Mouse (Mus musculus) myocyte (in vitro differentiated cells): ENCODE results near the gene Cbfa2t3.

Source experiments
- MAX ChIP-seq: IDR thresholded peaks from one replicate; pipeline ENCODE4 v1.6.1; 2011; ENCODE audit warnings: low read depth, mild to moderate bottlenecking, control low read depth
- POLR2AphosphoS2 ChIP-seq: IDR thresholded peaks from one replicate; pipeline ENCODE4 v1.6.1; 2011; ENCODE audit warnings: low read depth, control low read depth; ENCODE audit not compliant: insufficient read length

DNA sequence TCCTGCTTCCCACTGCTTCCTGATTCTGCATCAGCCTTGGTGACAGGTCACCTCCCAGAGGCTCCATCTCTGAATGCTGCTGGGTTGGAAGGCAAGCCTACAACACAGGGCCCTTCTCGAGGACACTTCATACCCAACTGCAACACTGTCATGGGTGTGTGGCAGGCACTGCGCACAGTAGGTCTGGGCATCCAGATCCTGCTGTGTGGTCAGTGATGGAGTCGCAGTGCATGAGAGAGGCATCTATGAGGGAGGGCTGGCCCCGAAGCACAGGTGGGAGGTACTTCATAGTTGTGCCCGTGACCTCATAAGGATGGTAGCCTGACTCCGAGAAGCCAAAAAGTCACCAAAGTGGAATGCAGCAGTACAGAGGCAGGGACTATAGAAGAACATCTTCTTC lies 26.3 kb upstream of the Cbfa2t3 start:
- TF ChIP-seq MAX: no peak
- no peak for TF ChIP-seq POLR2AphosphoS2
